Mouse (Mus musculus) lung, postnatal 0 days (tissue): ENCODE data around the gene Lpcat1.

Experiments used
- CTCF ChIP-seq: IDR thresholded peaks from 2 replicates; pipeline ENCODE4 v1.5.1; 2016; ENCODE audit warnings: antibody characterized with exemption, mild to moderate bottlenecking
- EP300 ChIP-seq: IDR thresholded peaks from 2 replicates; pipeline ENCODE4 v1.6.1; 2016; ENCODE audit warnings: antibody characterized with exemption, mild to moderate bottlenecking, control low read depth

GRCm38 (mm10) chr13:73496137-73496536, 29.1 kb downstream of the Lpcat1 start:
- TF ChIP-seq EP300 (no peak), CTCF (no peak)
